Mouse (Mus musculus) ovary, postnatal 14 days (tissue): ENCODE results near the gene S100a10.

Source experiments
- DNase-seq: peaks from one replicate; pipeline ENCODE4 v3.0.0; 2022; ENCODE audit warnings: low spot score

S100a10 gene

GRCm38 (mm10) chr3:93547749-93548540, 6.9 kb upstream of the S100a10 start:
- DNase-seq = no peak

DNA sequence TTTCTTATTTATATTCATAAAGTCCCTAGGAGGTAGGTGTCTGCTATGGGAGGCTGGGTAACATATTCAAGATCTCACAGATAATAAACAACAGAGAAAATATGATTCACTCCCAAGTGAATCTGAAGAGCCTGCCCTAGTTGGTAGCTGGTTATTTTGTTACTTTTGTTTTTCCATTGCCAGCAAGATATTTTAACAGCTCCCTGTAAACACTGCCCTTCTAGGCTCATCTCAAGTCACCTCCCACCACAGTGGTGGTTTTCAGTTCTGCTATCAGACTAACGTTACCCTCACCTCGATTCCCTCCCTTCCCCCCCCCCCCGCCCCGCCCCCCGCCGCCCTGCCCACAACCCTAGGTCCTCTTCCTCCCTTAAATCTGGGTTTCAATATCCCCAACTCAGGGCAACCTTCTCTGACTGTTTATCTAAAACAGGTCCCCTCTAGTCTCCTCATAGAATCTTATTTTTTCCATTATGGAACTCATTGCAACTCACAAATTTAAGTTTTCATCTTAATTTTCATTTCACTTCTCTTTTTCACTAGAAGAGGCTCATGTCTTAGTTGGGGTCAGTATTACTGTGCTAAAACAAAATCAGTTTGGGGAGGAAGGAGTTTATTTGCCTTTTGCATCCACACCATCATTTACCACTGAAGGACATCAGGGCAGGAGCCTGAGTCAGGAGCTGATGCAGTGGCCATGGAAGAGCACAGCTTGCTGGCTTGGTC, 6.2 kb upstream of the S100a10 start:
- no peak for DNase-seq

GRCm38 (mm10) chr3:93549986-93550385, 4.9 kb upstream of the S100a10 start:
- DNase-seq = no peak

GRCm38 (mm10) chr3:93551950-93552901, 2.7 kb upstream of the S100a10 start:
- DNase-seq = no peak

DNA sequence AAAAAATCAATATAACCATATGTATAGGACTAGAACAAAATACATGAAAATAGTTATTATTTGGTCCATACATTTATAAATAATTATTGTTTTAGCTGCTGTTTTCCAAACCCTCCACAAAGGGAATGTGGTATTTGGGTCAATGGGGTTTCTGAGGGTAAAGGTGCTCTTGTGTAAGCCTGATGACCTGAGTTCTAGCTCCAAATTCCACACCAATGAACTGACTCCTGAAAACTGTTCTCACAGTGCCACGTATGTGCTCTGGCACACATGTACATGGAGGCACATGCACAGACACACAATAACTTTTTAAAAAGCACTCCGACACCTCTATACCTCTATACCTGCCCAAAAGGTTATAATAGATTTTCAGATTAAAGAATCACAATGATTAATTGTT, 1.6 kb upstream of the S100a10 start:
- no peak for DNase-seq

DNA sequence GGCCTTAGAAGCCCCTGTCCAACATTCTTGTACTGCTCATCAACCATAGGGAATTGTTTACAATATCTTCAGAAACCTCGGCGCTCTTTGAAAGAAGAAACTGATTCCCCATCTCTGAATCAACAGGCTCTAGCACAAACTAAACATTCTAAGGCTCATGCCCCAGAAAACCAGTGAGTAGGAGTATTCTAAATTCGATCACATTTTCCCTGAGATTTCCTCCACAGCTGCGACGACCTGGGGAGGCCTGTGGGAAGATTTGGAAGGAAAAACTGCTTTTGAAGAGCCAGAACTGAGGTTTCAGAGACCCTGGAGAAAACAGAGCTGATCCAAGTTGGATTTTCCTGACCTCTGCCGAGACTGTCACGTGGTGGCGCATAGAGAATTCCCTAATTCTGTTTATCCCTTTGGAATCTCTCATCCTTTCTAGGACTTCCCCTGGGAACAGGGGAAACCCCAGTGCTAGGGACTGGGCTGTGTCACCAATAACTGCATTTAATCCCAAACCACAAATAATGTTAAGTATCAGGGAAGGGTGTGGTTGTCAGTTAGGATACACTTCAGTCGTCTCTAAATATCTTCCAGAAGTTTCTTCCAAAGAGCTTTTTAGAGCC, 1.0 kb upstream of the S100a10 start:
- no peak for DNase-seq

DNA sequence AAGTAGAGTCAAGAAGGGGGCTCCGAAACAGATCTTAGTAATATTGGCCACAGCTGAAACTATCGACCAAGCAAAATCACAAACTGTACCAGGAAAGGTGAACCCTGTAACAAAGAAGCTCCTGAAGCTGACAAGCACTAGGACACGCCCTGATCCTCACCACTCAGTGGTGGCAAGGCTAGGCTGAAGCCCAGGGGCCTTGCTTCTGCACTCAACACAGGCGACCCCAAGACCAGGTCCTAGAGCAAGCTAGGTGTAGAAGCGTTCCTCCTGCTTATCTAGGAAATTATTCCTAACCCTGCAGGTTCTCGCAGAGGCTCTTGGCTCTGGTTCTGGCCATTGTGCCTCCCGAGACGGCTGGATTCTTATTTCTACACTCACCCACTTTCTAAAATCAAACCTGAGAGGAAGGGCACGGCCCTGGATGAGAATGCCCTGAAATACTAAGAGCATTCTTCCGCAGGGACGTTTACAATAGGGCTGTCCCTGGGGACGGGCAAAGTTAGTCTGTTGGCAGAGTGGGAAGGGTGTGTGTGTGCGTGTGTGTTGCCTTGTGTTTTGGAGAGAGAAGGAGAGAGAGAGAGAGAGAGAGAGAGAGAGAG, 400 bp upstream of the S100a10 start:
- DNase-seq = no peak

- no peak for DNase-seq
These were observed 986 bp downstream of the S100a10 start for GRCm38 (mm10) chr3:93555878-93556254.

DNA sequence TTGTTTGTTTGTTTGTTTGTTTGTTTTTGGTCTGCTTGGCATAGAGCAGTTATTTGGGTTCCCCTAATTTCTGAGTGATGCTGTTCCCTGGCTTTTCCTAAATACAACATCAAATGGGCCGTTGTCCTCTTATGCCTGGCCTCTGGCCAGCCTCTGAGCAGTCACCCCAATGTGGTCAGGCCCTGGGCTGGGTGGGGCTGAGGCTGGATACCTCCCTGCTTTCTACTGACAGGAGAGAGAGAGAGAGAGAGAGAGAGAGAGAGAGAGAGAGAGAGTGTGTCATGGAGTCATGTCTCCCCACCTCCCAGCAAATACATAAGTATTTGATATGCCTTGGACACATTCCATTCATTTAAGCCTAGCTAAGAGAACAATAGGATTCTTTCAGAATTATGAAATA, 1.7 kb downstream of the S100a10 start:
- no peak for DNase-seq

- no peak for DNase-seq
These were observed 2.6 kb downstream of the S100a10 start for GRCm38 (mm10) chr3:93557471-93557870.

DNA sequence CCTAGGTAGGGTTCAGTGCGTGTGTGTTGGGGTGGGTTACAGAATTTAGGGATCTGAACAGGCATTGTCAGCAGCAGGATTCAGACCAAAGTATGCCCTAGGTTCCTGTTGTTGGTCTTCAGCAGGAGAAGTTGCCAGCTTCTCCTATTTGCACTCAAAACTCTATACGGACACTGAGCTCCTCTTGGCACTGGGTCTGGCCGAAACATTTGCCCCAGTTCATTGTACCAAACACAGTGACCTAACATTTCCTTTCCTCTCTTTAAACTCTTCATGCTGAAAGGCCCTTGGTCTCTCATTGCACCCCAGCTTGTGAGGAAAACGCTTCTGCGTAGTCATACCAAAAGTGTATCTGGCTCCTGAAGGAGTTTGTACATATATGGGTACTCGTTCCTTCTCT, 5.1 kb downstream of the S100a10 start:
- no peak for DNase-seq

- DNase-seq = no peak
These were observed 7.5 kb downstream of the S100a10 start for GRCm38 (mm10) chr3:93562372-93562771.

GRCm38 (mm10) chr3:93563216-93563615, 8.3 kb downstream of the S100a10 start:
- DNase-seq = no peak

DNA sequence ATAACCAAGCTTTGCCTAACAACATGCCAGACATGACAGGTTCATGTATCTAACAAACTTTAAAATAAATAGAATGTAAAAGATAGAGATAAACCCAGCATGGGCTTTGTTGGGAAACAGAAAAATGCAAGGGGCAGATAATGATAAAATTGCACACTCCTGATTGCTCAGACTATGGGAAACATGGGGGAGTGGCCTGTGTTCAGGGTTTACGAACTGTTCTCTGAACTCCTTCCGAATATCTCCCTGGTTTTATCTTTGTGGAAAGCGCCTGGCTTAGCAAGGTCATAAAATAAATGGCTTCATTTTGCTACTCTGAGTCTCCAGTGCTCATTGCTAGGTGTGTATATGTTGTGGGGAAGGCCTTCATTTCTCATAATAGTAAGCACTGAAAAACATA, 12.0 kb downstream of the S100a10 start:
- DNase-seq = no peak

- no peak for DNase-seq
These were observed 12.8 kb downstream of the S100a10 start for GRCm38 (mm10) chr3:93567721-93568120.

DNA sequence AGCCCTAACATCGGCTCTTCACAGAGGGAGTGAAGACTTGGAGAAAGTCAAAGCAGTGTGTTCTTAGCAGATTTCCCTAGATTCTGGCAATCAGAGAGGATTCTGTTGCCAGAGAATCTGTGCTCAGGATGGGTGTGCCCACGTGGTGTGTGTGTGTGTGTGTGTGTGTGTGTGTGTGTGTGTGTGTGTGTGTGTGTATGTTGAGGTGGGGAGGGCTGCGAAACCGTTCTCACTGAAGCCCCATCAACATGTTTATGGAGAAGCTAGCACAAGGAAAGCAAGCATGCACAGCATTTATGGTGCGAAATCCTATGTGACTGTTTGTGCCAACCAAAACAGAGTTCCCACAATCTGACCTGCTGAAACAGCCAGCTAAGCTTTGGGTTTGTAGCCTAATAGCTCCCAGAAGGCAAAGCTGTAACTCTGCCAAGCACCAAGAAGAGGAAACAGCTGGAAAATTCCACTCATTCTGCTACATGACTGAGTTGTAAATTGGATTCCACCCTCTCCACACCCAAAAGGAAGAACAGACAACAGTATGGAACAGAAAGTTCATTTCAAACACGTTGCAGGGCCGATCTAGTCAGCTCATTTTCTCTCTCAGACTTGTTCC, 13.7 kb downstream of the S100a10 start:
- DNase-seq = peak; percentile 48

DNA sequence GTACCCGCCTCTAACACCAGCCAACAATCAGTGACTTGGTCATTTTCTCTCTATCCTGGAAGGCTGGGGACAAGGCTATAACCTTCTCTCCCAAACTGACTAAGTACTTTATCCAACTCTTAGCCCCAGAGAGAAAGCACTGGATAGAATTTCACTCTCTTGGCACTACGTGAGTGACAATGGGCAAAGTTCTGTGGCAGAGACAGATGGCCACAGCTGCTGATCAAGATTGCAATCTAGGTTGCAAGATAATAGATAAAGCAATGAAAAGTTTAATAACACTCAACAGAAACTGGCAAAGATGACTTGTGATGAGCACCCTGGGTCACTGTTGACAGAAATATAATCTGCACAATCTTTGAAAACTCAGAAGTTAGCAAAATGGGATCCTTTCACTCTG, 14.2 kb downstream of the S100a10 start:
- no peak for DNase-seq

DNA sequence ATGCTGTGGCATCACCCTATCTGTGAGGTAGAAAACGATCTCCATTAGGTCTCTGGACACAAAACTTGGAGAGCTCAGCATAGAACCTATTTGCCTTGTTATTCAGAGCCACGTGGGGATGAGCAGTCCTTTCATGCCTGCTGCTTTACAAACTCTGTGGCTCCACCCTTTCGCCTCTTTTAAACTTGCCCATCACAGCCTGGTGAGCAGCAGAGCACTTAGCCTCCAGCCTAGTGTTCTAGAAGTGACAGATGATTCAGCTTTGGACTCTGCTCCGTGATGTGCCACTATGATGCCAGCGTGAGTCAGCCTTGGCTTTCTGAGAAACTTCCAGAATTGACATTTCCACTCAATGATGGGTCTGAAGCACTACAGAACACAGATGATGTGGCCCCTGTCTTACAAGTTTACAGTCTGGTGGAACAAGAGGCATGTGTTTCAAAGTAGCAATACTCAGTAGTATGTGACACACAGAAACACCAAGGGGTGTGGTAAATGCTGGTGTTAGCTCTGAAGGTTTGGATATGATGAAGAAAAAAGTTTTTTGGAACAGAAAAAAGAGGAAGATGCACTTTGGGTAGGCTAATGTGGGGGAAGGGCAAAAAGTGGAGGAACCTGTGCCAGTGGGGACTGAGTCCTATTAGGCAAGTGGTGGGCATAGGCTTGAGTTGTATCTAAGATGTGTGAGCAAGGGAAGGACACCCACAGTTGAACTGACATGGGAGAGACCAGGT, 17.3 kb downstream of the S100a10 start:
- no peak for DNase-seq

GRCm38 (mm10) chr3:93579317-93580038, 24.6 kb downstream of the S100a10 start:
- no peak for DNase-seq

DNA sequence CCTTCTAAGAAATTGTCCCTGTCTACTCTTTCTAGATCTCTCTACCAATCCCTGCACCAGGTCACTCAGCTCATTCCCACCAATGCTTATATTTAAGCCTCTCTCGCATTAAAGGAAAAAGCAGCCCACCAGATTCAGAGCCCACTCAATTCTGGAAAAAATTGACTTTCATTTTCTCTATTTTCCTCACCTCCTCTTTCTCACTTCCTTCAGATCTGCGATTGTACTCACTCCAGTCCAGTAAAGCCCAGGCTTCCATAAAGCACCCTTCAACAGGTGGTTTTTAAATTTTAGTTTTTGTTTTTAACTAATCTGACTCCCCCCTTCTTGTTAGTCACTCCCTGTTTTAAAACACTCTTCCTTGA, 25.1 kb downstream of the S100a10 start:
- no peak for DNase-seq
